Mouse (Mus musculus) embryonic fibroblast, embryonic 13.5 days (primary cell): ENCODE data around the gene Bhlha9. TPM values are rescaled to one million over a fixed set of nuclear protein-coding genes. Genes with fewer than 3 reads are reported as not detected.

ENCODE experiments used
- H3K27ac ChIP-seq: 2 replicates; pipeline ENCODE4 v1.5.1; 2012; ENCODE audit warnings: low read length, control low read depth, inconsistent platforms; ENCODE audit not compliant: insufficient read depth
- H3K4me1 ChIP-seq: 2 replicates; pipeline ENCODE4 v1.6.1; 2011; ENCODE audit warnings: low read length; ENCODE audit not compliant: control insufficient read depth, insufficient read depth
- H3K4me3 ChIP-seq: 2 replicates; pipeline ENCODE4 v1.5.1; 2011; ENCODE audit warnings: mild to moderate bottlenecking, control low read depth, low read length; ENCODE audit not compliant: insufficient read depth
- CTCF ChIP-seq: IDR thresholded peaks from 2 replicates; pipeline ENCODE4 v1.5.1; 2011; ENCODE audit warnings: mild to moderate bottlenecking, control low read depth, low read length, moderate library complexity, borderline replicate concordance; ENCODE audit not compliant: insufficient read depth
- POLR2A ChIP-seq: IDR thresholded peaks from 2 replicates; pipeline ENCODE4 v1.6.1; 2011; ENCODE audit warnings: low read depth, mild to moderate bottlenecking, control low read depth, low read length, moderate library complexity
- polyA plus RNA-seq: library from polyadenylated mRNA; stranded (reverse); fragments of >200 nt; gene quantifications from 2 replicates; pipeline ENCODE4 v1.2.4, GENCODE M21; 2011; ENCODE audit warnings: low read depth; ENCODE audit not compliant: missing spikeins, insufficient read length

Gene Bhlha9
- polyA plus RNA-seq, 1 experiment: not detected

- H3K4me1 ChIP-seq: peaks cover 4% of the 10 kb centered on the region
- H3K27ac ChIP-seq: no peak overlapping the region
- H3K4me3 ChIP-seq: no peak overlapping the region
- no peak for TF ChIP-seq POLR2A
- no peak for TF ChIP-seq CTCF
Measured at GRCm38 (mm10) chr11:76695810-76696209, 23.5 kb downstream of the Bhlha9 start.

GRCm38 (mm10) chr11:76699626-76700025, 27.4 kb downstream of the Bhlha9 start:
- Histone ChIP-seq H3K27ac (no peak overlapping the region), H3K4me1 (peaks cover 2% of the 10 kb centered on the region; the same call in 1 of the 2 replicates), H3K4me3 (no peak overlapping the region)
- TF ChIP-seq CTCF: no peak
- no peak for TF ChIP-seq POLR2A

- Histone ChIP-seq H3K4me3 (no peak overlapping the region), H3K4me1 (no peaks in the 10 kb centered on the region), H3K27ac (no peak overlapping the region)
- no peak for TF ChIP-seq POLR2A
- TF ChIP-seq CTCF: no peak
Measured at GRCm38 (mm10) chr11:76707656-76708055, 35.4 kb downstream of the Bhlha9 start.

- no peaks in the 10 kb centered on the region for H3K4me1 ChIP-seq
- H3K27ac ChIP-seq: no peak overlapping the region
- no peak for TF ChIP-seq POLR2A
- TF ChIP-seq CTCF: no peak
- H3K4me3 ChIP-seq: no peak overlapping the region
Measured at GRCm38 (mm10) chr11:76708066-76708465, 35.8 kb downstream of the Bhlha9 start.

- H3K4me1 ChIP-seq: no peaks in the 10 kb centered on the region
- H3K27ac ChIP-seq: no peak overlapping the region
- H3K4me3 ChIP-seq: no peak overlapping the region
- no peak for TF ChIP-seq POLR2A
- no peak for TF ChIP-seq CTCF
Measured at GRCm38 (mm10) chr11:76708881-76709280, 36.6 kb downstream of the Bhlha9 start.

GRCm38 (mm10) chr11:76709625-76710452, 37.6 kb downstream of the Bhlha9 start:
- Histone ChIP-seq H3K4me3 (no peak overlapping the region), H3K4me1 (no peaks in the 10 kb centered on the region), H3K27ac (no peak overlapping the region)
- TF ChIP-seq CTCF (no peak), POLR2A (no peak)

- no peaks in the 10 kb centered on the region for H3K4me1 ChIP-seq
- H3K4me3 ChIP-seq: no peak overlapping the region
- H3K27ac ChIP-seq: no peak overlapping the region
- TF ChIP-seq POLR2A (no peak), CTCF (no peak)
Measured at GRCm38 (mm10) chr11:76717000-76717399, 44.7 kb downstream of the Bhlha9 start.

Other genes starting within 250 kb of the Bhlha9 start
- 23.1 and 23.7 TPM in 2 replicates for gene Abr, start 50.2 kb upstream of the Bhlha9 start, polyA plus RNA-seq
- not detected in 2 replicates for gene Trarg1, start 7.3 kb downstream of the Bhlha9 start, polyA plus RNA-seq
- gene Gosr1, start 91.1 kb downstream of the Bhlha9 start, polyA plus RNA-seq: 34.0 and 38.3 TPM in 2 replicates
- 55.1 and 57.7 TPM in 2 replicates for gene Cpd, start 174.5 kb downstream of the Bhlha9 start, polyA plus RNA-seq
- gene Tmigd1, start 229.7 kb downstream of the Bhlha9 start, polyA plus RNA-seq: not detected in 2 replicates